Mouse (Mus musculus): ENCODE measurements at regions not wholly inside any gene's neighbourhood (a gene's known extent, or its start where the extent isn't known, plus 50 kb on each side); places are given as distances from the start of the nearest gene placed in this dataset.

DNA sequence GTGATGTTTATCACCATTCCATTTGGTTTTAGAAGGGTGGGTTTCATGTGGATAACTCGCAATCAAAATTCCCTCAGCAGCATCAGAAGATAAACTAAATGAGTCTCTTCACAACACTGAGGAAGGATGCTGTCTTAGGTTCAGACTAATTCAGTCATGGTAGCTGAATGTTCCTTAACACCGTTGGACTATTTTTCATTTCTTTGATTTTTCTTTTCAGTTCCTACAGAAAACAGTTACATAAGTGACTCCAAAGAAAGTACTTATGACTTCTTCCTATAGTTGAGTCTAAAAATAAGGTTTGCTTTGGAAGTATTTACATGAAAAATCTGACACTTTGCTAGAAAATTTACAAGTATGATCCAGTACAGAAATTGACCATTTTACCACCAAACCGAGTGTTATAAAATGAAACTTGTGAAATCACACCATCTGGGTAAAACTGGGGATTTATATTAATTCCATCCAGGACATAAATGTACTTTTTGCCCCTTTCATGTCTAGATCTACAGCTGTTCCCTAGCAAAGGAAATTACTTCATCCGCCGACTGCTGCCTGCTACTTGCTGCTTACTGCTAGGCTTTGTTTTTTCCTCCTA, 430.3 kb downstream of the Lipi start:
- Histone ChIP-seq H3K4me1 (replicated peaks) (no peaks in the 10 kb centered on the region), H3K4me2 (replicated peaks) (no peak overlapping the region), H3K27ac (no peak overlapping the region), H3K9ac (replicated peaks) (no peak overlapping the region), H3K36me3 (no peaks in the 10 kb centered on the region), H3K9me3 (no peaks in the 10 kb centered on the region), H3K27me3 (no peaks in the 10 kb centered on the region), H3K4me3 (replicated peaks) (no peak overlapping the region)
- 89% methylated on average over 5 of the region's 5 CpGs for WGBS
- no peak for ATAC-seq

Measured in midbrain, embryonic 13.5 days (tissue).